Mouse (Mus musculus) lung, embryonic 16.5 days (tissue): ENCODE data around the gene Chchd10. TPM values are rescaled to one million over a fixed set of nuclear protein-coding genes. Genes with fewer than 3 reads are reported as not detected.
A peak's percentile ranks its signal among the peaks of the same experiment; 100 is the strongest.
"Not testable (repeated sequence)": the region's sequence is repeated elsewhere in the genome, so short reads cannot be mapped to it uniquely, and the experiment has no call there.

ENCODE experiments used
- ATAC-seq: fragments of 200-750 bp; cut with Nextera tagmentation; 2 replicates; pipeline ENCODE4 v1.8.0; 2017; ENCODE audit warnings: low read depth, mild to moderate bottlenecking, moderate library complexity
- H3K27ac ChIP-seq: fragments of 300-500 bp; sonication (generic); 2 replicates; pipeline ENCODE4 v1.5.1; 2014; ENCODE audit warnings: mild to moderate bottlenecking, control low read depth, low read length
- H3K27me3 ChIP-seq: fragments of 300-500 bp; sonication (generic); 2 replicates; pipeline ENCODE4 v1.6.1; 2014; ENCODE audit warnings: low read depth, low read length, mixed read lengths; ENCODE audit not compliant: control insufficient read depth, insufficient read depth
- H3K36me3 ChIP-seq: fragments of 300-500 bp; sonication (generic); 2 replicates; pipeline ENCODE4 v1.6.1; 2014; ENCODE audit warnings: low read length; ENCODE audit not compliant: control insufficient read depth, insufficient read depth
- H3K4me1 ChIP-seq: fragments of 300-500 bp; sonication (generic); replicated peaks from 2 replicates; pipeline ENCODE4 v1.6.1; 2014; ENCODE audit warnings: low read length, mixed read lengths; ENCODE audit not compliant: control insufficient read depth, insufficient read depth
- H3K4me2 ChIP-seq: fragments of 300-500 bp; sonication (generic); 2 replicates; pipeline ENCODE4 v1.6.1; 2014; ENCODE audit warnings: low read depth, low read length, control low read depth
- H3K4me3 ChIP-seq: fragments of 300-500 bp; sonication (generic); 2 replicates; pipeline ENCODE4 v1.5.1; 2014; ENCODE audit warnings: mild to moderate bottlenecking, low read length, control low read depth
- H3K9ac ChIP-seq: fragments of 300-500 bp; sonication (generic); 2 replicates; pipeline ENCODE4 v1.6.1; 2014; ENCODE audit warnings: low read length, control low read depth
- H3K9me3 ChIP-seq: fragments of 300-500 bp; sonication (generic); 2 replicates; pipeline ENCODE4 v1.6.1; 2016; ENCODE audit warnings: low read length; ENCODE audit not compliant: control insufficient read depth
- WGBS: fragments of 180-500 bp; shearing (Covaris S2); extraction: QIAGEN DNeasy Blood & Tissue Kit; methylation state at CpG from one replicate; pipeline ENCODE4 v1.1.7; 2014; 5-methylcytosine and 5-hydroxymethylcytosine counted together
- polyA plus RNA-seq: library from polyadenylated mRNA; unstranded; fragments of >200 nt; fragmentation: Nextera tagmentation; extraction: Ambion mirVana; gene quantifications from 2 replicates; pipeline ENCODE4 v1.2.1, GENCODE M21; 2015

Gene Chchd10
- 68.7 and 70.0 TPM in 2 replicates for polyA plus RNA-seq

DNA sequence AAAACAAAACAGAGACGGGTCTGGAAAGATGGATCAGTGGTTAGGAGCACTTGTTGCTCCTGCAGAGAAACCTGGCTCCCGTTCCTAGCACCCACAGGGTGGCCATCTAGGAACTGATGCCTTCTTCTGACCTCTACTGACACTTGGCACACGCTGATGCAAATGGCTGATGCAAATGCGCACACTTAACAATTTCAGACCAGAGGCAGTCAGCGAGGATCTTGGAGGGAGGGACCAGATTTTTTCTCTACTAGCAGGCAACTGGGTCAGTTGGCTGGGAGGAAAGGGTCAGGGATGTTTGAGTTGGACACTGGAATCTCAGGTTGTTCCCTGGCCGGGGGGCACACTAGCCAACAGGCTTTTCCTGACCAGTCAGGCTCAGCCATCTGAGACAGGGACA, at the start of gene Chchd10:
Gene Chchd10, plus strand, starts transcription at position 240 of the 400 bp plus-strand sequence.
- H3K4me1 ChIP-seq: peaks cover 31% of the 10 kb centered on the region
- no peak for ATAC-seq
- no peaks in the 10 kb centered on the region for H3K9me3 ChIP-seq
- peak within 1 kb of the TSS; percentile 96 for H3K4me2 ChIP-seq
- peak within 1 kb of the TSS; percentile 84 for H3K27ac ChIP-seq
- WGBS: 34% methylated on average over 6 of the region's 6 CpGs
- 0 out of 2 replicates have a peak, but pooled peaks cover under 1% of the 10 kb centered on the region for H3K36me3 ChIP-seq
- peaks cover 14% of the 10 kb centered on the region for H3K27me3 ChIP-seq
- H3K4me3 ChIP-seq: peak within 1 kb of the TSS; percentile 64
- peak within 1 kb of the TSS; percentile 85 for H3K9ac ChIP-seq

DNA sequence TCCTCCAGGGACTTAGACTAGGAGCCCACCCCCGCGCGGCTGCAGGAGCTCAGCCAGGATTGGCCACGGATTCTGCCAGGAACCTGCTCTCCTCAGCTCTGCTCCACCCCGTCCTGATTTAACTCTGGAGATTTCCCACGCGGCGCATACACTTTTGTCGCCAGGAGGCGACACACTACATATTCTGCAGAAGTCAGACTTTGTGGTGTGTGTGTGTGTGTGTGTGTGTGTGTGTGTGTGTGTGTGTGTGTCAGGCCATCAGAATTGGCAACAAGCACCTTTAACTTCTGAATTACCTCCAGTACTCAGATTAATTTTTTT, 49.7 kb upstream of the Chchd10 start:
- Histone ChIP-seq H3K4me3 (no peak overlapping the region), H3K9me3 (no peaks in the 10 kb centered on the region), H3K27ac (no peak overlapping the region), H3K36me3 (no peaks in the 10 kb centered on the region), H3K4me2 (peak overlapping the region; percentile 32; the same call in 1 of the 2 replicates), H3K4me1 (peaks cover 7% of the 10 kb centered on the region), H3K27me3 (no peaks in the 10 kb centered on the region; the same call in 1 of the 2 replicates), H3K9ac (no peak overlapping the region)
- WGBS: under 1% methylated on average over 10 of the region's 10 CpGs
- ATAC-seq: peak; percentile 74

DNA sequence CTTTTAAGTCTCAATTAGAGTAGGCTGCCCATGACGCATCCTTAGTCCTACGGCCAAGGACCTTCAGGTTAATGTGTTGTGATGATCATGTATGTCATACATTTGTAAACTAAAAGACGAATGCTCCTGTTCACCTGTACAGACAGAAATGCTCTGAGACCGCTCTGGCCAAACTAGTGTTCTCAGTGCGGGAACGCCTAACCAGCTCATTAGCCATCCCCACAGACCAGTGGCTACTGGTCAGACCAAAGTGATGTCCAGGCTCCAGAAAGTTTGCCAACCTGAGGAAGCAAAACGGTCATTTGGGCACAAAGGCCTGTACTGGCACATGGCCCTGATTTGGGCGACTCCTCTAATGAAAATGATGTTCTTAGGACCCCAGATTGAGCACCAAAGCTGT, 48.2 kb upstream of the Chchd10 start:
- no peak overlapping the region for H3K27ac ChIP-seq
- H3K4me2 ChIP-seq: no peak overlapping the region
- no peaks in the 10 kb centered on the region; the same call in 1 of the 2 replicates for H3K27me3 ChIP-seq
- WGBS: 92% methylated on average over 8 of the region's 8 CpGs
- H3K4me3 ChIP-seq: no peak overlapping the region
- peaks cover 7% of the 10 kb centered on the region for H3K4me1 ChIP-seq
- no peak for ATAC-seq
- H3K9me3 ChIP-seq: no peaks in the 10 kb centered on the region
- no peak overlapping the region for H3K9ac ChIP-seq
- no peaks in the 10 kb centered on the region for H3K36me3 ChIP-seq

DNA sequence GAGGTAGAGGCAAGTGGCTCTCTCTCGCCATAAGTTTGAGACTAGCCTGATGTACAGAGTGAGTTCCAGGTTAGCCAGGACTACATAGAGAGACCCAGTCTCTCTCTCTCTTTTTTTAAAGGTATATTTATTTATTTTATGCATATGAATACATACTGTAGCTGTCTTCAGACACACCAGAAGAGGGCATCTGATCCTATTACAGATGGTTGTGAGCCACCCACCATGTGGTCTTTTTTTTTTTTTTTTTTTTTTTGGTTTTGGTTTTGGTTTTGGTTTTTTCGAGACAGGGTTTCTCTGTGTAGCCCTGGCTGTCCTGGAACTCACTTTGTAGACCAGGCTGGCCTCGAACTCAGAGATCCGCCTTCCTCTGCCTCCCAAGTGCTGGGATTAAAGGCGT, 45.4 kb upstream of the Chchd10 start:
- not testable (repeated sequence) for ATAC-seq, H3K9me3 ChIP-seq, H3K36me3 ChIP-seq, H3K4me2 ChIP-seq, H3K4me1 ChIP-seq, H3K27me3 ChIP-seq, H3K4me3 ChIP-seq, H3K27ac ChIP-seq, H3K9ac ChIP-seq
- 77% methylated on average over 5 of the region's 5 CpGs for WGBS

DNA sequence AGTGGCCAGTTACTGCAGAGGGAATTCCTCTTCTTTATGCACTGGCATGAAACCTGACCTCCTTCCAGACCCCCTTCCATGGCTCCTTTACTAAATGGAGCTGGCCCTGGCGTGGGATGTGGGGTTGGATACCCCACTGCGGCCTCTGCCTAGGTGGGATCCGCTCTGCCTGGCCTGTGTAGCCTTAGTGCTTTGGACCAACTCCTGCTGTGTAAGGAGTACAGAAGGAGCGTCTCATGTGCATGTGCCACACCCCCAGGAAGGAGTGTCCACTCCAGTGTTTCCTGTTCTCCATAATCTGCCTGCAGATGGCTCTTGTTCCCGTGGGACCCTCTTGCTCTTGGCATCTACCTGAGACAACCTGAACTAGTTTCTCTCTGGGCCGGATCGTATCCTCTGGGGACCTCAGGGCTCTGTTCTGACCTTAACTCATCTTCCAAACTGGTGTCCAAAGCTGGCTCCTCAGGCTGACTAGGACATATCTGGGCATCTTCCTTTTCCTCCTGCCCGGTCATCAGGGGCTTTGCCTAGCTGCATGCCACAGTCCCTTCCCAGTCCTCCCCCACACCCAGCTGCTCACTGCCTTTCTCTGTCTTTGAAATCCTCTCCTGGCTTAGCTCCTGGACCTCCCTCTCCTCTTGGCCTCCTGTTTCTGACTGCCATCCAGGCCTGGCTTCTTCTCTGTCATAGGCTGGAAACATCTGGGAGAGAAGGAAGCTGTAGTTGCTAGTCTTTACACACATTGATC, 43.4 kb upstream of the Chchd10 start:
- Histone ChIP-seq H3K4me2 (no peak overlapping the region), H3K4me3 (no peak overlapping the region), H3K9me3 (no peaks in the 10 kb centered on the region), H3K27me3 (no peaks in the 10 kb centered on the region), H3K9ac (no peak overlapping the region), H3K27ac (no peak overlapping the region), H3K36me3 (no peaks in the 10 kb centered on the region), H3K4me1 (peaks cover 8% of the 10 kb centered on the region)
- 26% methylated on average over 8 of the region's 8 CpGs for WGBS
- no peak for ATAC-seq

DNA sequence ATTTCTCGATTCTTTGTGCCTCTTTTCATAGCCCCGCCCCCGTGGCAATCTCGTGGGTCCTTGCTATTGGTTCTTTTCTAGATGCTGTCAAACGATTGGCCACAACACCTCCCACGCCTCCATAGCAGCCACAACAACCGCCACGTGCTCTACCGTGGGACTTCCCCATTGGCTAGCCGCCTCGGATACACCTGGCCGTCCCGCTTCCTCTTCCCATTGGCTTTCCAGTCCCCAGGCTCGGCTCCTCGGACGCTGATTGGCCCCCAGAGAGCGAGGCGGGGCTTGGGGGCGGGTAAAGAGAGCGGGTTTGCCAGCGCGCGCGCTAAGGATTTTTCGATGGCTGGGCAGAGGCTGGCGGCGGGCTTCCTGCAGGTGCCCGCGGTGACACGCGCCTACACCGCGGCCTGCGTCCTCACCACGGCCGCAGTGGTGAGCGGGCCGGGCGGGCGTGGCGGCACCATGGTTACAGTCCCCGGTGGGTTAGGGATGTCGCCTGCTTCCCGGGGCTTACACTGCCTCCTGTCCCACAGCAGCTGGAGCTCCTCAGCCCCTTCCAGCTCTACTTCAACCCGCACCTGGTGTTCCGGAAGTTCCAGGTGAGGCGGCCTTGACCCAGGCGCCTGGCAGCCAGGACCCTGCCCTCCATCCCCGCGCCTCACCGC, 39.7 kb upstream of the Chchd10 start, which contains the start of gene Derl3:
Gene Derl3, plus strand, starts transcription at position 325 of the 662 bp plus-strand sequence.
- Histone ChIP-seq H3K9ac (peak within 1 kb of the TSS; percentile 45), H3K27ac (0 out of 2 replicates have a peak within 1 kb of the TSS, but pooled peaks have one; percentile 8), H3K4me3 (peak within 1 kb of the TSS; percentile 47), H3K9me3 (no peaks in the 10 kb centered on the region), H3K27me3 (no peaks in the 10 kb centered on the region), H3K36me3 (peaks cover 20% of the 10 kb centered on the region), H3K4me2 (peak within 1 kb of the TSS; percentile 75), H3K4me1 (peaks cover 8% of the 10 kb centered on the region)
- peak; percentile 98 for ATAC-seq
- under 1% methylated on average over 45 of the region's 51 CpGs for whole genome bisulfite sequencing

DNA sequence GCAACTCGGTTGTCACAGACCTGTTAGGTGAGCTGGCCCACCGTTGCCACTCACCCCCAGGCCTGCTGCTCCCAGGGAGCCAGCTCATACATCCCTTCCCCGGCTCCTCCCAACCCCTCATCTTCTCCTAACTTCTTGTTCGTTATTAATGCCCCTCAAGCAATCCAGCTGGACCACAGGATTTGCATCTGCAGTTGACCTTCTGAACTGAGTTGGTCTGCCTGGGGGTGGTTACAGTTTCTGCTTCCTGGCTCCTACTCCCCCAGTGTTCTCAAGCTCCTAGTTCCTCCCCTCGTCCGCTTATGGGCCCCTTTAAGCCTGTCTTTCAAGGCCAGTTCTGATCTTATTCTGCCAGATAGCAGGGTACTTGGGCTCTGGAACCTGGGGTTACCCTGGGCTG, 38.3 kb upstream of the Chchd10 start:
- 60% methylated on average over 6 of the region's 6 CpGs for WGBS
- Histone ChIP-seq H3K36me3 (peaks cover 20% of the 10 kb centered on the region), H3K4me1 (peaks cover 8% of the 10 kb centered on the region), H3K9ac (no peak overlapping the region), H3K9me3 (no peaks in the 10 kb centered on the region), H3K4me2 (no peak overlapping the region), H3K4me3 (no peak overlapping the region), H3K27me3 (no peaks in the 10 kb centered on the region), H3K27ac (no peak overlapping the region)
- ATAC-seq: no peak

DNA sequence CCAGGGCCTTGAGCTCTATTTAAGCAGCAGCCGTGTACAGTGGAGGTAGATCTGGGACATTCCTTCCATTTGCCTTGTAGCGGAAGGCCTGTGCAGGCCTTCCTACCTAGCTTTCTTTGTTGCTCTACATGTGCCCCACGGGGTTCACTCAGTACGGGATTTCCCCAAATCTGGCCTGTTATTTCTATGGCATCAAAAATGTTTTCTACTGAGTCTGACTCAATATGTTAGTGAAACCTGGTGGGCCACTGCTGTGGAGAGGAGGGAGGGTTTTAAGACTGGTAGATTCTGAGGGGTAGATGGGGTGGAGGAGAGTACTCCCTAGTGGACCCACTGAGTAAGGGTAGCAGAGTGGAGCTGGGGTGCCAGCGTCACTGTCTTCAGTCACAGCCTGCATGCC, 37.2 kb upstream of the Chchd10 start:
- no peak for ATAC-seq

DNA sequence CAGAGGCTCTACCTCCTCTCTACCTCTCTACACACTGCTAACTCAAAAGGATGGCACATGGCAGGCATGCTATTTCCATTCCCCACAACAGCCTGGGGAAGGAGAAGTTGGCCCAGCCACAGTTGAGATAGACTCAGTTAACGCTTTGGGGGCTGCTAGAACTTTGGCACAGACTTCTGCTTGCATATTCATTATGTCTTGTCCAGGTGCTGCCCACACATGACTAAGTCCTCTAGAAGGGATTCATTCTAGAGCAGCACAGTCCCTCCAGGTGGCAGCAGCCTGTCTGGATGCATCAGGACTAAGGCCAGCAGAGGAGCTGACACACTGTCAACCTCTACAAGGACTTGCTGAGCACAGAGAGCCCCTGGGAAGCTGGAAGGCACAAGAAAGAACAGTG, 36.7 kb upstream of the Chchd10 start:
- no peak overlapping the region for H3K9ac ChIP-seq
- H3K27ac ChIP-seq: no peak overlapping the region
- H3K36me3 ChIP-seq: peaks cover 27% of the 10 kb centered on the region
- H3K9me3 ChIP-seq: no peaks in the 10 kb centered on the region
- H3K27me3 ChIP-seq: no peaks in the 10 kb centered on the region
- 93% methylated on average over 1 of the region's 1 CpGs for WGBS
- no peak overlapping the region for H3K4me3 ChIP-seq
- H3K4me1 ChIP-seq: peaks cover 8% of the 10 kb centered on the region
- ATAC-seq: no peak
- no peak overlapping the region for H3K4me2 ChIP-seq

More for the DNA sequence above, 37.2 kb upstream of the Chchd10 start:
- no peak overlapping the region for H3K4me2 ChIP-seq
- H3K36me3 ChIP-seq: peaks cover 22% of the 10 kb centered on the region
- no peak overlapping the region for H3K27ac ChIP-seq
- H3K9me3 ChIP-seq: no peaks in the 10 kb centered on the region
- H3K27me3 ChIP-seq: no peaks in the 10 kb centered on the region
- 92% methylated on average over 5 of the region's 5 CpGs for WGBS
- no peak overlapping the region for H3K9ac ChIP-seq
- peaks cover 8% of the 10 kb centered on the region for H3K4me1 ChIP-seq
- no peak overlapping the region for H3K4me3 ChIP-seq
